Comparison of ENCODE assay signal across 8 mouse cellular contexts in the genomic region with DNA sequence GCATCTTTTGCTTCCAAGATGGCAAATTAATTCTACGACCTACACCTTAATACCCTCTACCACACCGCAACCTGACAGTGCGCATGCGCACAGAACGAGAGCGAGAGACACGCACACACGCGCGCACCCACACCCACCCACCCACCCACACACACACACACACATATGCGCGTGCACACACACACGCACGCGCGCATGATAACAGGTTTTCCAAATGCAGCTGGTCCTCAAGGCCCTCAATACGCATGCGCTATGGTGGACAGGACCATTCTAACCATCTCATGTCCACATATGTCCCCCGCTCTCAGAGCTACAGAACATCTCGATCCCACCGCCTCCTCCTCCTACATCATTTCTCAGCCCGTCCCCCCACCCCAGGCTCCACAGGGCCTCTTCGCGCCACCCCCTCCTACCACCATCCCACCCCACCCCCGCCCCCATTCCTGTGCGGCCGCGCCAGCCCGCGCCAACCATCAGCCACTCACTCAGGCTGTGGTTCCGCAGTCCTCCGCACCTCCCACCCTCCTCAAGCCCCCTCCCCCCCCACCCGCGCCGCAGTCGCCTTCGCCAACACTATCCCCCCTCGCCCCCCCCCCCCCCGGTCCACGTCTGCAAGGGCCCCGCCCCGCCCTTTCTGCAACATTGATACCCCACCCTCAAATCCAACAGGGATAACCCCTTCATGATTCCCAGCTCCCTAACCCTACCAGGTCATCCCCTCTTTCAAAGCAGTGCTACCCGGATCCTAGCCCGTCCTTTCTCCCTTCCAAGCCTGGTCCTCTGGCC. TPM values are rescaled to one million over a fixed set of nuclear protein-coding genes. Genes with fewer than 3 reads are reported as not detected.
DNase-seq lines count a peak whose midpoint lies in the region; ATAC-seq and TF ChIP-seq lines count a peak whose summit lies in the region.

No protein-coding gene starts in this region.

- H3K36me3 ChIP-seq in embryonic facial prominence, embryonic 13.5 days: peaks cover 16% of the 10 kb centered on the region; the same call in 1 of the 2 replicates
- no peaks in the 10 kb centered on the region for H3K36me3 ChIP-seq in hindbrain, postnatal 0 days (ENCODE audit: insufficient read depth, low read length)
- H3K36me3 ChIP-seq in liver, embryonic 15.5 days (replicated peaks): no peaks in the 10 kb centered on the region

- H3K27me3 ChIP-seq in embryonic facial prominence, embryonic 13.5 days: peaks cover 11% of the 10 kb centered on the region
- no peaks in the 10 kb centered on the region for H3K27me3 ChIP-seq in hindbrain, postnatal 0 days (ENCODE audit: insufficient read depth, low read length)
- H3K27me3 ChIP-seq in liver, embryonic 15.5 days: peaks cover 60% of the 10 kb centered on the region

- H3K9ac ChIP-seq in embryonic facial prominence, embryonic 13.5 days: peak overlapping the region; percentile 71
- peak overlapping the region; percentile 65 for H3K9ac ChIP-seq in hindbrain, postnatal 0 days (replicated peaks; ENCODE audit: low read length)
- no peak overlapping the region for H3K9ac ChIP-seq in liver, embryonic 15.5 days

- no peaks in the 10 kb centered on the region for H3K4me1 ChIP-seq in embryonic facial prominence, embryonic 13.5 days
- H3K4me1 ChIP-seq in hindbrain, postnatal 0 days (ENCODE audit: insufficient read depth, low read length): no peaks in the 10 kb centered on the region
- no peaks in the 10 kb centered on the region for H3K4me1 ChIP-seq in liver, embryonic 15.5 days (replicated peaks)

- 45% methylated on average over 33 of the region's 44 CpGs for WGBS in embryonic facial prominence, embryonic 13.5 days
- 43% methylated on average over 31 of the region's 44 CpGs for WGBS in hindbrain, postnatal 0 days
- 45% methylated on average over 32 of the region's 44 CpGs for WGBS in liver, embryonic 15.5 days (ENCODE audit: insufficient replicate concordance)

- peak overlapping the region; percentile 57; the same call in 1 of the 2 replicates for H3K27ac ChIP-seq in embryonic facial prominence, embryonic 13.5 days
- H3K27ac ChIP-seq in hindbrain, postnatal 0 days: peak overlapping the region; percentile 78
- H3K27ac ChIP-seq in liver, embryonic 15.5 days (replicated peaks): no peak overlapping the region

- no peaks in the 10 kb centered on the region for H3K9me3 ChIP-seq in embryonic facial prominence, embryonic 13.5 days
- H3K9me3 ChIP-seq in hindbrain, postnatal 0 days (ENCODE audit: low read length): no peaks in the 10 kb centered on the region
- no peaks in the 10 kb centered on the region for H3K9me3 ChIP-seq in liver, embryonic 15.5 days (replicated peaks)

- TF ChIP-seq CTCF in hindbrain, postnatal 0 days (IDR thresholded peaks at IDR 0.05; ENCODE audit: low read depth): no peak

- DNase-seq in 3T3-L1 (ENCODE audit: low read depth, low spot score) (peak; percentile 25), ES-CJ7 (ENCODE audit: low read depth, low spot score) (peak; percentile 32)
- peak; percentile 85 for DNase-seq in hindbrain, postnatal 0 days (ENCODE audit: low spot score)
- DNase-seq in right cerebral cortex, postnatal 25 days: peak; percentile 42
- no peak for DNase-seq in urinary bladder, postnatal 10 days (ENCODE audit: low spot score)

- peak overlapping the region; percentile 55 for H3K4me3 ChIP-seq in embryonic facial prominence, embryonic 13.5 days
- peak overlapping the region; percentile 53 for H3K4me3 ChIP-seq in hindbrain, postnatal 0 days (ENCODE audit: low read length)
- peak overlapping the region; percentile 18; the same call in 1 of the 2 replicates for H3K4me3 ChIP-seq in liver, embryonic 15.5 days (replicated peaks)

- peak; percentile 62 for ATAC-seq in embryonic facial prominence, embryonic 13.5 days (ENCODE audit: insufficient number of reproducible peaks, insufficient read depth, low FRiP score, low TSS enrichment, low read depth)
- peak; percentile 79 for ATAC-seq in hindbrain, postnatal 0 days
- no peak for ATAC-seq in liver, embryonic 15.5 days (ENCODE audit: insufficient read depth)
- ATAC-seq in megakaryocyte-erythroid progenitor cell, adult 5-6 weeks (replicated peaks; ENCODE audit: low FRiP score, low TSS enrichment, poor library complexity, severe bottlenecking): no peak

- peak overlapping the region; percentile 56 for H3K4me2 ChIP-seq in embryonic facial prominence, embryonic 13.5 days
- H3K4me2 ChIP-seq in hindbrain, postnatal 0 days (ENCODE audit: low read depth, low read length): peak overlapping the region; percentile 51
- H3K4me2 ChIP-seq in liver, embryonic 15.5 days: peak overlapping the region; percentile 41

RNA-seq across cellular contexts. Expression of a gene that starts 1.1 kb away (rescaled TPM):
- 28.3 and 31.0 TPM in 2 replicates for polyA plus RNA-seq in embryonic facial prominence, embryonic 13.5 days (2015; fragmentation: Nextera tagmentation; extraction: Ambion mirVana)
- 150 and 171 TPM in 2 replicates for total RNA-seq in hindbrain, postnatal 0 days (2014; rRNA removed)
- polyA plus RNA-seq in hindbrain, postnatal 0 days (2015; fragmentation: Nextera tagmentation; extraction: Ambion mirVana): 69.9 and 74.9 TPM in 2 replicates
- 0.60 and 0.78 TPM in 2 replicates for polyA plus RNA-seq in liver, embryonic 15.5 days (2015; fragmentation: Nextera tagmentation; extraction: Ambion mirVana)
- total RNA-seq in megakaryocyte-erythroid progenitor cell, adult 5-6 weeks (2014; fragmentation: Nextera tagmentation): not detected in 2 replicates
- 0.23 TPM in 1 of 2 replicates, not detected in the other for total RNA-seq in megakaryocyte-erythroid progenitor cell, adult 5-6 weeks (2017)

Comparison
In these comparisons a context has a peak if more than half of its experiments do, and no peak if none do; other contexts are left out.
1. ATAC-seq: peak in embryonic facial prominence, embryonic 13.5 days (single experiment) and hindbrain, postnatal 0 days (single experiment); none in liver, embryonic 15.5 days (single experiment) and megakaryocyte-erythroid progenitor cell, adult 5-6 weeks (single experiment).
2. RNA of a gene that starts 1.1 kb away (polyA plus RNA-seq): 69.9 to 74.9 TPM in hindbrain, postnatal 0 days and 28.3 to 31.0 TPM in embryonic facial prominence, embryonic 13.5 days; 0.60 to 0.78 TPM in liver, embryonic 15.5 days; every median in the first group is over 10 times any median in the second.
3. Peak in every context shown above with its lines, with median percentiles within 50 percentile points of each other: H3K4me2 ChIP-seq and H3K4me3 ChIP-seq.